Mouse (Mus musculus): ENCODE data around the gene Cables2. TPM values are rescaled to one million over a fixed set of nuclear protein-coding genes. Genes with fewer than 3 reads are reported as not detected.
A peak's percentile ranks its signal among the peaks of the same experiment; 100 is the strongest.

Gene Cables2
- 32.9 and 33.3 TPM in 2 replicates for polyA plus RNA-seq (2014; fragmentation: Nextera tagmentation; extraction: Ambion mirVana)

DNA sequence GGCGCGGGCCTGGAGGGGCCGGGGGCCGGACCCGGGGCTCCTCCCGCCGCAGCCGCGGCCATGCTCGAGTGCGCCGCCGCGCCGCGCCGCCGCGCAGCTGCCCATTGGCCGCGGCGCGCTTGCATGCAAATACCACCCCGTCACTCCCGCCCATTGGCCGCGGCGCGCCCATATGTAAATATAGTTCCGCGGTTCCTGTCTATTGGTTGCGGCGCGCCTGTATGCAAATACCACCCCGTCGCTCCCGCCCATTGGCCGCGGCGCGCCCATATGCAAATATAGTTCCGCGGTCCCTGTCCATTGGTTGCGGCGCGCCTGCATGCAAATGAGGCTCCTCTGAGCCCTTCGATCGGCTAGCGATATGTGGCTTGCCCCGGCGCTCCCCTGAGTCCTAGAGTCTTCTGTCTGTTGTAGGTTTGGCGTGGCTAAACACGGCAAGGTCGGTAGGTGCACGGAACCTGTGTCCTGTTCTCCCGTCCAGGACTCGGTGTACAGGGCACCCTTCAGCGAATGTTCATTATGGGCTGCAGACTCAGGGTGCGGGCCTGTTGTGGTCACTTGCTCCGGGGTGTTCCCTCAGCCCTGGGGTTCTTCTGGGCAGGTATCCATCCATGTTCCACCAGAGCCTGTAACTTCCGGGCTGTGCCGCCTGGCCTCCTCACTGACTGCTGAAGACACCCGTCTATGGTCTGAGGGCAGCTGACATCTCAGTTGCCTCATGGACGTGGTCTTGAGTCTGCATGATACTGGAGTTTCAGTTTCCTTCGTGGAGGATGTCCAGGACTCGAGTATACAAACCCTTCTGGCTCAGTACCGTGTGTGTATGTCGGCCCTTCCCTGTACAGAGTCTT, at the start of gene Cables2:
Gene Cables2, minus strand, starts transcription at position 103 of the 851 bp plus-strand sequence.
- H3K27ac ChIP-seq (ENCODE audit: low read depth, low read length) = peak within 1 kb of the TSS; percentile 60; the same call in 1 of the 2 replicates
- H3K4me3 ChIP-seq (ENCODE audit: low read depth, low read length) = peak within 1 kb of the TSS; percentile 82
- peak; percentile 95 for ATAC-seq (ENCODE audit: low read depth)
- H3K9ac ChIP-seq (replicated peaks; ENCODE audit: low read depth, low read length) = peak within 1 kb of the TSS; percentile 91
- H3K4me2 ChIP-seq (ENCODE audit: low read depth, low read length) = peak within 1 kb of the TSS; percentile 79
- 8% methylated on average over 59 of the region's 68 CpGs for WGBS
- H3K4me1 ChIP-seq (ENCODE audit: control insufficient read depth, insufficient read depth, low read length) = peaks cover 11% of the 10 kb centered on the region
- H3K36me3 ChIP-seq (ENCODE audit: control insufficient read depth, insufficient read depth, low read length) = no peaks in the 10 kb centered on the region
- no peaks in the 10 kb centered on the region for H3K9me3 ChIP-seq (ENCODE audit: control insufficient read depth, low read length)
- H3K27me3 ChIP-seq (ENCODE audit: control insufficient read depth, insufficient read depth, low read length) = no peaks in the 10 kb centered on the region

DNA sequence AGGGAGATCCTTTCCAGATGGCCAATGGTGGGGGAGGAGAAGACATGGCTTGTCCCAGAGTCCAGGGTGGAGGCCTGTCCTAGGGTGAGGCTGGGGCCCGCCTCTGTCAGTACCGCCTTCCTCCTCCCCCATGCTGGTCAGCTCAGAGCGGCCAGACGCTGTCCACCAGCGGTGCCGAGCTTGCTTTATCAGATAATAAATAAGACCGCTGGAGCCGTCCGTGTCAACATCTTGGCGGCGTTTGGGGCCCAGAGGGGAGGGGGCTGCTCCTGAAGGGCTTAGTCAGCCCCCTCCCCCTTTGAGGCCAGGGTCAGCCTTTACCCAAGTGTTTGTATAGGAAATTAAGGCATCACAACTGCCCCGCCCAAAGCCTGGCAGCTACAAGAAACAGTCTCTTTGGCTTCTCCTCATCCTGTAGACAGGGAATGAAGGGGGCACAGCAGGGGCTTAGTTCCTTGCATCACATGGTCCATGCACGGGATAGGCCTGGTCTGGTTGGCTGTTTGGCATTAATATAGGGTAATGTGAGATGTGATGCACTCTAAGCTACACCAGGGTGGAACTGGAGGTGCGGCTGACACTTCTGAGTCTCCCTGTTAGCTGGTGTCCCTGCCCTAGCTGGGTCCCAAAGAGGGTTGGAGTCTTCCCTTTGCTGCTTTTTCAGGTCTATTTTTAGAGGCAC, 49.5 kb upstream of the Cables2 start:
- Histone ChIP-seq H3K9me3 (ENCODE audit: control insufficient read depth, low read length) (no peaks in the 10 kb centered on the region), H3K4me1 (ENCODE audit: control insufficient read depth, insufficient read depth, low read length) (no peaks in the 10 kb centered on the region), H3K27ac (ENCODE audit: low read depth, low read length) (no peak overlapping the region), H3K4me2 (ENCODE audit: low read depth, low read length) (no peak overlapping the region), H3K36me3 (ENCODE audit: control insufficient read depth, insufficient read depth, low read length) (no peaks in the 10 kb centered on the region), H3K4me3 (ENCODE audit: low read depth, low read length) (no peak overlapping the region), H3K9ac (replicated peaks; ENCODE audit: low read depth, low read length) (no peak overlapping the region), H3K27me3 (ENCODE audit: control insufficient read depth, insufficient read depth, low read length) (no peaks in the 10 kb centered on the region)
- no peak for ATAC-seq (ENCODE audit: low read depth)
- 45% methylated on average over 14 of the region's 14 CpGs for WGBS

DNA sequence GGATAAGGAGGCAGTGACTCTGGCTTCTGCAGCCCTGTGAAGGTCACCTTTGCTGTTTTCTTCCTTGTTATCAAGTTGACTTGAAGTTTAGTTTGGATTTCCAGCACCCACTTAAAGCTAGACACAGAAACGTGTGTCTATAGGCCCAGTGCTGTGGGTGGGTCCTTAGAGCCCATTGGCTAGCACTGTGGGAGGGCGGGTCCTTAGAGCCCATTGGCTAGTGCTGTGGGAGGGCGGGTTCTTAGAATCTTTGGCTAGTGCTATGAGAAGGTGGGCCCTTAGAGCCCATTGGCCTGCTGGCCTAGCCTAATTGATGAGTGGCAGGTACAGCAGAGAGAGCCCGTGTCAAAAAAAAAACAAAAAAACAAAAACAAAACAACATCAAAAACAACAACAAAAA, 46.9 kb upstream of the Cables2 start:
- Histone ChIP-seq H3K4me2 (ENCODE audit: low read depth, low read length) (no peak overlapping the region), H3K9me3 (ENCODE audit: control insufficient read depth, low read length) (no peaks in the 10 kb centered on the region), H3K27ac (ENCODE audit: low read depth, low read length) (no peak overlapping the region), H3K27me3 (ENCODE audit: control insufficient read depth, insufficient read depth, low read length) (no peaks in the 10 kb centered on the region), H3K4me3 (ENCODE audit: low read depth, low read length) (no peak overlapping the region), H3K4me1 (ENCODE audit: control insufficient read depth, insufficient read depth, low read length) (no peaks in the 10 kb centered on the region), H3K9ac (replicated peaks; ENCODE audit: low read depth, low read length) (no peak overlapping the region), H3K36me3 (ENCODE audit: control insufficient read depth, insufficient read depth, low read length) (no peaks in the 10 kb centered on the region)
- ATAC-seq (ENCODE audit: low read depth) = no peak
- WGBS = 80% methylated on average over 4 of the region's 4 CpGs

DNA sequence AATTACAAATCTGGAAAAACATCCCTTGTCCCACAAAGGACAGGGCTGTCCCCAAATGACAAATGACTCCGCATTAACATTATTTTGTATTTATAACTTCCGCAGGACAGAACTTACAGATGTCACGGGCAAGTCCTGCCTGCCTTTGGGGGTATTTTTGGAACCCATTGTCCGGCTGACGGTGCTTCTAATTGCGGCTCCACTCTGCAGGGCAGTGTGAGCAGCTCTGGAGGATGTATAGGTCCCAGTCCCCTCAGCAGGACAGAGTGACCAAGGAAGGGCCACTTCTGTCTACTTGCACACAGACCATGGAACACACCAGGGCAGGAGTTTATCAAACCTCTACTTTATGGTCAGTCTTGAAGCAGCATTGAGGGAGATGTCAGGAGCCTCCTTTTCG, 44.3 kb upstream of the Cables2 start:
- H3K36me3 ChIP-seq (ENCODE audit: control insufficient read depth, insufficient read depth, low read length) = no peaks in the 10 kb centered on the region
- no peaks in the 10 kb centered on the region for H3K4me1 ChIP-seq (ENCODE audit: control insufficient read depth, insufficient read depth, low read length)
- WGBS = 72% methylated on average over 7 of the region's 7 CpGs
- H3K27me3 ChIP-seq (ENCODE audit: control insufficient read depth, insufficient read depth, low read length) = no peaks in the 10 kb centered on the region
- ATAC-seq (ENCODE audit: low read depth) = no peak
- H3K9me3 ChIP-seq (ENCODE audit: control insufficient read depth, low read length) = no peaks in the 10 kb centered on the region
- H3K4me2 ChIP-seq (ENCODE audit: low read depth, low read length) = no peak overlapping the region
- H3K27ac ChIP-seq (ENCODE audit: low read depth, low read length) = no peak overlapping the region
- no peak overlapping the region for H3K4me3 ChIP-seq (ENCODE audit: low read depth, low read length)
- no peak overlapping the region for H3K9ac ChIP-seq (replicated peaks; ENCODE audit: low read depth, low read length)

DNA sequence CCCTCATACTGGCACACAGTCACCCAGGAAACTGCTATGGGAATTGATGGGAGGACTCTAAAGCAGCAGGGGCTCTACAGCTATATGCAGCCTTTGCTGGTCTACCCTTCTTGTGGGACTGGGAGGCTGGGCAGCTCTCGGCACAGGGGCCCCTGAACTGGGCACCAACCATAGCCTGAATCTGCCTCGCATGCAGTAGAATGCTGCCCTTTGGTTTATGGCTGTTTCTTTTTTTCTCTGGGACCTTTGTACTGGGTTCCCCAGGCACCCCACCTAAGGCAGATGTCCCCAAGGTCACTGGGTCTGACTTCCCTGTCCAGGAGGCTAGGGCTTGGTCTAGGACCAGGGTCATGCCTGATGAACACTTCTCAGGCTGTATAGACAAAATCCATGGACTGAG, 41.0 kb upstream of the Cables2 start:
- WGBS = 67% methylated on average over 2 of the region's 2 CpGs
- no peaks in the 10 kb centered on the region for H3K27me3 ChIP-seq (ENCODE audit: control insufficient read depth, insufficient read depth, low read length)
- no peak overlapping the region for H3K9ac ChIP-seq (replicated peaks; ENCODE audit: low read depth, low read length)
- H3K4me1 ChIP-seq (ENCODE audit: control insufficient read depth, insufficient read depth, low read length) = no peaks in the 10 kb centered on the region
- no peak overlapping the region for H3K4me2 ChIP-seq (ENCODE audit: low read depth, low read length)
- H3K27ac ChIP-seq (ENCODE audit: low read depth, low read length) = no peak overlapping the region
- H3K9me3 ChIP-seq (ENCODE audit: control insufficient read depth, low read length) = no peaks in the 10 kb centered on the region
- no peak for ATAC-seq (ENCODE audit: low read depth)
- H3K36me3 ChIP-seq (ENCODE audit: control insufficient read depth, insufficient read depth, low read length) = no peaks in the 10 kb centered on the region
- no peak overlapping the region for H3K4me3 ChIP-seq (ENCODE audit: low read depth, low read length)

DNA sequence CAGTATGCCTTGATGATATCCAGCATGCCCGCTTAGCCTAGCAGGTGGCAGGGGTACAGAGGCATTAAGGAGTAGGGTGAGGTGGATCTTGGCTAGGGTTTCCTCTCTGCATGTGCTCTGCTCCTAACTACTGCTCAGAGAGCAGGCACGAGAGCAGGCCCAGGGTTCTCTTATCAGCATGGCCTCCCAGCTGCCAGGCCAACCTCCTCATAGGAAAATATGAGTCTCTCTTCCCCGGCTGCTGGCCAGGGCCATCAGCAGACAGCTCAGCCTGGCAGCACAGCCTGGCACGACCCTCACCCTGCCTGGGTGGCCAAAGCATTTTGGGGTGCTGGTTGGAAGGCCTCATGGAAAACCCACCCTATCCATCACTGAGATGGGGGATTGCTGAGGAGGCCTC, 37.9 kb upstream of the Cables2 start:
- no peak overlapping the region for H3K9ac ChIP-seq (replicated peaks; ENCODE audit: low read depth, low read length)
- WGBS = 77% methylated on average over 4 of the region's 4 CpGs
- H3K27me3 ChIP-seq (ENCODE audit: control insufficient read depth, insufficient read depth, low read length) = no peaks in the 10 kb centered on the region
- H3K4me2 ChIP-seq (ENCODE audit: low read depth, low read length) = no peak overlapping the region
- no peaks in the 10 kb centered on the region for H3K4me1 ChIP-seq (ENCODE audit: control insufficient read depth, insufficient read depth, low read length)
- ATAC-seq (ENCODE audit: low read depth) = no peak
- H3K4me3 ChIP-seq (ENCODE audit: low read depth, low read length) = no peak overlapping the region
- no peak overlapping the region for H3K27ac ChIP-seq (ENCODE audit: low read depth, low read length)
- H3K9me3 ChIP-seq (ENCODE audit: control insufficient read depth, low read length) = no peaks in the 10 kb centered on the region
- no peaks in the 10 kb centered on the region for H3K36me3 ChIP-seq (ENCODE audit: control insufficient read depth, insufficient read depth, low read length)

DNA sequence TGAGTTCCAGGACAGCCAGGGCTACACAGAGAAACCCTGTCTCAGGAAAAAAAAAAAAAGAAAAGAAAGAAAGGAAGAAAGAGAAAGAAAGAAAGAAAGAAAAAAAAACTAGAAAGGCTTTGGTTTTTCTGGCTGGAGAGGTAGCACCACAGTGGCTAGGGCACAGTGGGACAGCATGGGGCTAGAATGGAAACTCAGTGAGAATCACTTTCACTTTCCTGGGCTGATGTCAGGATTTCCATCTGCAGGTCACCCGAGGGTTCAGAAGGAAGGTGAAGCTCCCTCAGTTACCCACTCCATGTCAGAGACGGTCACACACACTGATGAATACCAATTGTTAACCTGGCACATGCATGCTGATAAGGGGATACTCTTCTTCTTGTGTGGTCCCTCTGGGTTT, 34.4 kb upstream of the Cables2 start:
- no peak overlapping the region for H3K27ac ChIP-seq (ENCODE audit: low read depth, low read length)
- H3K9ac ChIP-seq (replicated peaks; ENCODE audit: low read depth, low read length) = no peak overlapping the region
- WGBS = 74% methylated on average over 2 of the region's 2 CpGs
- H3K9me3 ChIP-seq (ENCODE audit: control insufficient read depth, low read length) = no peaks in the 10 kb centered on the region
- H3K4me1 ChIP-seq (ENCODE audit: control insufficient read depth, insufficient read depth, low read length) = no peaks in the 10 kb centered on the region
- no peak overlapping the region for H3K4me2 ChIP-seq (ENCODE audit: low read depth, low read length)
- ATAC-seq (ENCODE audit: low read depth) = no peak
- H3K36me3 ChIP-seq (ENCODE audit: control insufficient read depth, insufficient read depth, low read length) = no peaks in the 10 kb centered on the region
- no peaks in the 10 kb centered on the region for H3K27me3 ChIP-seq (ENCODE audit: control insufficient read depth, insufficient read depth, low read length)
- no peak overlapping the region for H3K4me3 ChIP-seq (ENCODE audit: low read depth, low read length)

DNA sequence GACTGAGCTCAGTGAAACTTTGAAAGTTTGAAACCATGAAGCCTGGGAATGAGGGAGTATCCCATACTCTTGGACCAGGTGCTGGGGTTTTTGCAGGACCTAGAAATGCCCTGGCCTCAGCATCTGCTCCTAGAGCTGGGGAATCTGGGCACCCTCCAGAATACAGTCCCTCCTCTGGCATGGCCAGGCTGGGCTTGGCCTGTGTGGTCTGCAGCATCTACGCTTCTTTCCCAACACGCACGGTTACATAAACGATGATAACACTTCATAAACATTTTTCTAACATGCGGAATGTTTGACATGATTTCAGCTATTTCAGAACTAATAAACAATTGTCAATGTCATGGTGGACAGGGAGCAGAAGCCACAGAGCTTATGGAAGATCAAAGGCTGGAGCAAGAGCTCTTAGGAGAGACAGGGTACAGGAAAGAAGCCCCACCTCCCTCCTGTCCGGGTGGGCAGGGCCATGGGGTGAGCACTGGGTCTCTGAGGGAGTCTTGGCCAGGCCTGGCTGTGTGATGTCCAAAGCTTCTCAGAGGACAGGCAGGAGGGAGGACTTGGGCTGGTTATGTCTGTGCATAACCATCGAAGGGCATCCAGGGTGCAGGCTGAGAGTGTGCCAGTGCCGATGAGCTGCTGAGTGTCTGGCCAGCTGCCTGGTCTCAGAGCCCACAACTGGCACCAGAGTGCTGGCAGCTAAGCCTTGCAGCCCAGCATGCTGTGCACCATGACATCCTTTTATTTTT, 33.3 kb upstream of the Cables2 start:
- Histone ChIP-seq H3K27ac (ENCODE audit: low read depth, low read length) (no peak overlapping the region), H3K36me3 (ENCODE audit: control insufficient read depth, insufficient read depth, low read length) (no peaks in the 10 kb centered on the region), H3K9ac (replicated peaks; ENCODE audit: low read depth, low read length) (no peak overlapping the region), H3K9me3 (ENCODE audit: control insufficient read depth, low read length) (no peaks in the 10 kb centered on the region), H3K4me2 (ENCODE audit: low read depth, low read length) (no peak overlapping the region), H3K27me3 (ENCODE audit: control insufficient read depth, insufficient read depth, low read length) (no peaks in the 10 kb centered on the region), H3K4me3 (ENCODE audit: low read depth, low read length) (no peak overlapping the region), H3K4me1 (ENCODE audit: control insufficient read depth, insufficient read depth, low read length) (no peaks in the 10 kb centered on the region)
- no peak for ATAC-seq (ENCODE audit: low read depth)
- 91% methylated on average over 8 of the region's 8 CpGs for WGBS

DNA sequence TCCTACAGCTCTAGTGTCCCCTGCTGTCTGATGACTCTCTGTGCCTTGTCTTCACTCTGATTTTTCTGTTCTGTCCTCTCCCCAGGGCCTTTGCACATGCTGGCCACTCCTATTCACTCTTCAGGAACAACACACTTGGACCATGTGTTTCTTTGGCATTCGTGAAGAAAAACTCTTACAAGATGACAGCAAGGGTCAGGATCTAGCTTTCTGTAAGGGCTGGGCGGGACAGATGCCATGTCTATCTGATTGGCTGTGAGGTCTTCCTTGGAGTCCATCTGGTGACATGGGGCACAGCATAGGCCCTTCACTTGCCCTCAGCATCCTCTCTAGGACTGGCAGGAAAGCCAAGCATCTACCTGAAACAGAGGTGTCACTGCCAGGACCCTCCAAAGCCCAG, 32.7 kb upstream of the Cables2 start:
- Histone ChIP-seq H3K27ac (ENCODE audit: low read depth, low read length) (no peak overlapping the region), H3K9me3 (ENCODE audit: control insufficient read depth, low read length) (no peaks in the 10 kb centered on the region), H3K9ac (replicated peaks; ENCODE audit: low read depth, low read length) (no peak overlapping the region), H3K27me3 (ENCODE audit: control insufficient read depth, insufficient read depth, low read length) (no peaks in the 10 kb centered on the region), H3K4me2 (ENCODE audit: low read depth, low read length) (no peak overlapping the region), H3K4me3 (ENCODE audit: low read depth, low read length) (no peak overlapping the region), H3K36me3 (ENCODE audit: control insufficient read depth, insufficient read depth, low read length) (no peaks in the 10 kb centered on the region), H3K4me1 (ENCODE audit: control insufficient read depth, insufficient read depth, low read length) (no peaks in the 10 kb centered on the region)
- 84% methylated on average over 2 of the region's 2 CpGs for WGBS
- ATAC-seq (ENCODE audit: low read depth) = no peak

Data from neural tube, embryonic 14.5 days (tissue).